Mouse (Mus musculus) heart, embryonic 12.5 days (tissue): ENCODE results near the gene Btg2. TPM values are rescaled to one million over a fixed set of nuclear protein-coding genes. Genes with fewer than 3 reads are reported as not detected.

ENCODE experiments used
- ATAC-seq: fragments of 200-750 bp; cut with Nextera tagmentation; 2 replicates; pipeline ENCODE4 v1.8.0; 2017; ENCODE audit warnings: moderate TSS enrichment, moderate library complexity; ENCODE audit not compliant: insufficient number of reproducible peaks, low FRiP score
- H3K27ac ChIP-seq: fragments of 300-500 bp; sonication (generic); 2 replicates; pipeline ENCODE4 v1.5.1; 2016; ENCODE audit warnings: mild to moderate bottlenecking, moderate library complexity; ENCODE audit not compliant: poor library complexity, severe bottlenecking
- H3K27me3 ChIP-seq: fragments of 300-500 bp; sonication (generic); replicated peaks from 2 replicates; pipeline ENCODE4 v1.6.1; 2016; ENCODE audit warnings: mild to moderate bottlenecking, moderate library complexity
- H3K36me3 ChIP-seq: fragments of 300-500 bp; sonication (generic); 2 replicates; pipeline ENCODE4 v1.6.1; 2016; ENCODE audit warnings: mild to moderate bottlenecking, moderate library complexity
- H3K4me1 ChIP-seq: fragments of 300-500 bp; sonication (generic); replicated peaks from 2 replicates; pipeline ENCODE4 v1.6.1; 2016; ENCODE audit warnings: mild to moderate bottlenecking
- H3K4me2 ChIP-seq: fragments of 300-500 bp; sonication (generic); 2 replicates; pipeline ENCODE4 v1.6.1; 2016; ENCODE audit warnings: mild to moderate bottlenecking, moderate library complexity
- H3K4me3 ChIP-seq: fragments of 300-500 bp; sonication (generic); 2 replicates; pipeline ENCODE4 v1.5.1; 2016; ENCODE audit warnings: mild to moderate bottlenecking
- H3K9ac ChIP-seq: fragments of 300-500 bp; sonication (generic); 2 replicates; pipeline ENCODE4 v1.6.1; 2016; ENCODE audit warnings: mild to moderate bottlenecking, moderate library complexity
- H3K9me3 ChIP-seq: fragments of 300-500 bp; sonication (generic); replicated peaks from 2 replicates; pipeline ENCODE4 v1.6.1; 2016; ENCODE audit warnings: mild to moderate bottlenecking, moderate library complexity
- WGBS: fragments of 180-500 bp; shearing (Covaris S2); methylation state at CpG from one replicate; pipeline ENCODE4 v1.1.7; 2016; 5-methylcytosine and 5-hydroxymethylcytosine counted together
- polyA plus RNA-seq: library from polyadenylated mRNA; unstranded; fragments of >200 nt; fragmentation: Nextera tagmentation; extraction: Ambion mirVana; gene quantifications from 2 replicates; pipeline ENCODE4 v1.2.1, GENCODE M21; 2016

The Btg2 gene
- polyA plus RNA-seq, 1 experiment from 2014 or later: 37.8 TPM

DNA sequence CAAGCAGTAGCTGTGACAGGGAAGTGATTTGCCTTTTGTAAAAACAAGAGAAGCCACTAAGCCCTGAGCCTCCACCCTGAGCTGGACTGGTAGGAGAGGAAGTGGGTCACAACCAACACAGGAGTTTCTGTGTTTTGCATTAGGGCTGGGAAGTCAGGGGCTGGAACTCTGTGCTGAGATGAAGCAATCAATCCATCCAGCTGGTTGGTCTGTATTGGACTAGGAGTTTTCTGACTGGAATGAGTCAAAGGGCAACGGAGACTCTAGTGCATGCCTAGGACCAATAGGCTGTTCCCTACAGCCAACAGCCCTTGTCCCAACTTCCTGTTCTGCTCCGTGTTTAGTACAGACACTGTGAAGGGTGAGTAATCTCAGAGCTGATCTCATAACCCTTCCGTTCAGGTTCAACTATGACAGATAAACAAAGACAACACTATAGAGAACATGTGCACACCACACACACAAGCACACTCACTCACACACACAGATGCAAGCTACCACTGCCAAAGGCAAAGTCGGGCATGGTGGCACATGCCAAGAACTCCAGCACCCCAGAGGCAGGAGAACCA, 13.6 kb downstream of the Btg2 start:
- H3K36me3 ChIP-seq: no peaks in the 10 kb centered on the region
- WGBS: 51% methylated on average over 4 of the region's 4 CpGs
- H3K27me3 ChIP-seq: 0 out of 2 replicates have a peak, but pooled peaks cover 3% of the 10 kb centered on the region
- no peak overlapping the region for H3K4me2 ChIP-seq
- ATAC-seq: no peak
- peaks cover 73% of the 10 kb centered on the region for H3K4me1 ChIP-seq
- H3K27ac ChIP-seq: peak overlapping the region; percentile 44; the same call in 1 of the 2 replicates
- no peaks in the 10 kb centered on the region for H3K9me3 ChIP-seq
- H3K9ac ChIP-seq: no peak overlapping the region
- no peak overlapping the region for H3K4me3 ChIP-seq

DNA sequence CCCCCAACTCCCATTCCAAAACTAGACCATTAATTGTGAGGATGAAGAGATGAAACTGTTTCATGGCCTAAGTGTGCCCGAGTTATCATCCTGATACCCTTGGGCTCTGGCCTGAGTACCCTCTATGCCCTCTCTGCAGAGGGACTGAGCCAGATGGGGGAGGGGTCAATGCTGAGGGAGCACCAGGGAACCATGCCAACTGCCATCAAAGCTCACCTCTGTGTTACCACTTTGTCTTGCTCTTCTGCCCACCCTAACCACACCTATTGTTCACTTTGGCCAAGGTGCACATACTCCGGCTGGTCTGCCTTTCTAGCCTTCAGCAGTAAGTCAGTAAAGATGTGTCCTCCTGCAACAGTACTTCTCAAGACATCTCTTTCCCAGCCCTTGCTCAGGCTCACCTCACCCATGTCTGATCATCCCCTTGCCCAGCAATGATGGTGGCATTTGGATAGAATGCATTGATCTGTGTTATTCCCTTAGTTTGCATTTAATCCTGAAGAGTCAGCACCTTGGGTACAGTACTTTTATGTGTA, 14.6 kb downstream of the Btg2 start:
- Histone ChIP-seq H3K36me3 (no peaks in the 10 kb centered on the region), H3K4me2 (no peak overlapping the region), H3K9me3 (no peaks in the 10 kb centered on the region), H3K4me3 (no peak overlapping the region), H3K27me3 (0 out of 2 replicates have a peak, but pooled peaks cover 3% of the 10 kb centered on the region), H3K27ac (peak overlapping the region; percentile 99), H3K9ac (no peak overlapping the region), H3K4me1 (peaks cover 74% of the 10 kb centered on the region)
- no peak for ATAC-seq
- 90% methylated on average over 2 of the region's 2 CpGs for WGBS

DNA sequence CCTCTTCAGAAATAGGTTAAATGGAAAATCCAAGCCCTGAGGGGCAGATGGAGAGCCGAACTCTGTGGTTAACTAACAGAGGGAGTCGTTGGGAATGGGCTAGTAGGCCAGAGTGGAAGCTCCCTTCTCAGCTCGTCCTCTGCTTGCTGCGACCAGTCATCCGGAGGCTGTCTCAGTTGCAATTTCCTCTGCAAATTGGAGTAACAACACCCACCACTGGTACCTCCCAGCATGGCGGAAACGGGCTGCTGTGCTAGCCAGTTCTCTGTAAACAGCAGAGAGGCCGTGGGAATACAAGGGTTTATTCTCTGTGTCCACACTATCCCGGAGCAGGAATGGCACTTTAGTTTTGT, 15.2 kb downstream of the Btg2 start:
- peak overlapping the region; percentile 60 for H3K4me2 ChIP-seq
- H3K4me1 ChIP-seq: peaks cover 74% of the 10 kb centered on the region
- 0 out of 2 replicates have a peak, but pooled peaks cover 3% of the 10 kb centered on the region for H3K27me3 ChIP-seq
- H3K9me3 ChIP-seq: no peaks in the 10 kb centered on the region
- ATAC-seq: no peak
- 26% methylated on average over 9 of the region's 9 CpGs for WGBS
- H3K4me3 ChIP-seq: peak overlapping the region; percentile 12
- H3K27ac ChIP-seq: peak overlapping the region; percentile 99
- H3K9ac ChIP-seq: peak overlapping the region; percentile 62
- H3K36me3 ChIP-seq: no peaks in the 10 kb centered on the region

GRCm38 (mm10) chr1:134063086-134063772, 15.7 kb downstream of the Btg2 start:
- Histone ChIP-seq H3K9me3 (no peaks in the 10 kb centered on the region), H3K36me3 (no peaks in the 10 kb centered on the region), H3K4me3 (peak overlapping the region; percentile 12), H3K9ac (peak overlapping the region; percentile 62), H3K4me1 (peaks cover 74% of the 10 kb centered on the region), H3K4me2 (peak overlapping the region; percentile 60), H3K27ac (peak overlapping the region; percentile 99), H3K27me3 (0 out of 2 replicates have a peak, but pooled peaks cover under 1% of the 10 kb centered on the region)
- WGBS: 2% methylated on average over 33 of the region's 33 CpGs
- no peak; the same call in 1 of the 2 replicates for ATAC-seq

DNA sequence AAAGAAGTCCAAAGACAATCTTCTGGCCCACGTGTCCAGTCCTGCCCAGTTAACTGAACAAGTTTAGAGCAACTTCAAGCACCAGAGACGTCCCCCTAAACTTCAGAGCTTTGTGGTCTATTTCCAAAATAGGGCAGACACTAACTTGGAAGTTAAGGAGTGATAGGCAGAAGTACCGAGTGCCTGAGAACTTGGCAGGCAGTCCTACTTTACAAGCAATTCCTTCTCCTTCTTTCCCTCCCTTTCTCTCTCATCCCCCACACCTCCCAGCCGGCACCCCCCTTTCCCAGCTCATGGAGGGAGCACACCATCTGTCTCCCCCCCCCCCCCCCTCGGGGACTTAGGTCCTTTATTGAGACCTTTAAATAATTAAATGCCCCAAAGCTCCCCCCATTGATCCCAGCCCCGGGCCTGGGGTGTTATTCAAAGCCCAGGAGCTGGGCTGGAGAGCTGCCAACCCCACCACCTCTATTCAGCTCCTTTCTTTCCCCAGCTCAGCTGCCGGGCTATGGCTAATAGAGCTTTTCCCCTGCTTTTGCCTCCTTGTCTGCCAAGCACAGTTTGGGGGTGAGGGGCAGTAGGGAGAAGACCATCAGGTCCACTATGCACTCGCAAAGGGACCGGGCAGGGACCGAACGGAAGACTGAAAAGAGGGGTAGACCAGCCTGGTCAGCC, 16.4 kb downstream of the Btg2 start:
- H3K27ac ChIP-seq: peak overlapping the region; percentile 99
- H3K9ac ChIP-seq: peak overlapping the region; percentile 62
- WGBS: 14% methylated on average over 11 of the region's 11 CpGs
- no peaks in the 10 kb centered on the region for H3K27me3 ChIP-seq
- H3K9me3 ChIP-seq: no peaks in the 10 kb centered on the region
- H3K4me3 ChIP-seq: 0 out of 2 replicates have a peak overlapping the region, but pooled peaks have one; percentile 12
- no peaks in the 10 kb centered on the region for H3K36me3 ChIP-seq
- peak overlapping the region; percentile 60 for H3K4me2 ChIP-seq
- peaks cover 74% of the 10 kb centered on the region for H3K4me1 ChIP-seq
- ATAC-seq: no peak

GRCm38 (mm10) chr1:134061915-134062314, 17.0 kb downstream of the Btg2 start:
- Histone ChIP-seq H3K4me2 (no peak overlapping the region), H3K27me3 (no peaks in the 10 kb centered on the region), H3K9ac (no peak overlapping the region), H3K9me3 (no peaks in the 10 kb centered on the region), H3K4me3 (no peak overlapping the region), H3K4me1 (peaks cover 68% of the 10 kb centered on the region), H3K36me3 (no peaks in the 10 kb centered on the region), H3K27ac (peak overlapping the region; percentile 99; the same call in 1 of the 2 replicates)
- ATAC-seq: no peak
- WGBS: 76% methylated on average over 3 of the region's 3 CpGs

DNA sequence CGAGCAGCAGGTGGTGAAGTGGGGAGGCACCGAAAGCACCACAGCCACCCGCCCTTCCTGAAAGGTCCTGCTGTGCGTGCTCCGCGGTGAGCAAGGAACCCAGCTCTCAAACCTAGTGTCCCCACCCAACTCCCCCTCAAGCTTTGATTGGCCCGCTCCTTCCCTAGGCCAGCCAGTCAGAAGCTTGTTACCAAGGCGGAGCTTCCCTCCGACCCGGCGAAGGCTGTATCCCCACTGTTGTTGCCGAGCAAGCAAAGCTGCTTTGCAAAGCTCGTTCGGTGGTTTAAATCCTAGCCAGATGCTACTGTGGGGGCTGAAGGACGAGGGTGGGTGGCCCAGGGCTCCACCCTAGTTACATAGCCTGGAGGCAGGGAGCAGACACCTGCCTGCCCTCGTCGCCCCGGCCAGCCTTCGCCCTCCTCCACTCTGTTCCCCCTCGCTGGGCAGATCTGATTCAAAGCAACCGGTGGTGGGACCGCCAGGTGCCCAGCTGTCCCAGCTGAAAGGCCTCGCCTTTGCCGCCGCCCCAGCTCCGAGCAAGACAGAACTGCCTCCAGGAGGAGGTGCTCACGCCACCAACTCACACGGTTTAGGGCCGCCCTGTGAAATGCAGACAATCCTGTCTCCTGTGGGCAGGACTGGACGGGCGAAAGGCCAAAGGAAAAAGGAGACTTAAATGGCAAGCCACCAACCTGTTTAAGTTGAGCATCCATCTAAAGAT, 17.9 kb downstream of the Btg2 start:
- peak; percentile 94 for ATAC-seq
- Histone ChIP-seq H3K9ac (peak overlapping the region; percentile 80), H3K4me3 (peak overlapping the region; percentile 48), H3K4me2 (peak overlapping the region; percentile 92), H3K9me3 (no peaks in the 10 kb centered on the region), H3K36me3 (no peaks in the 10 kb centered on the region), H3K27me3 (no peaks in the 10 kb centered on the region), H3K4me1 (peaks cover 60% of the 10 kb centered on the region), H3K27ac (peak overlapping the region; percentile 99)
- 2% methylated on average over 31 of the region's 31 CpGs for WGBS

- H3K9me3 ChIP-seq: no peaks in the 10 kb centered on the region
- H3K9ac ChIP-seq: peak overlapping the region; percentile 25; the same call in 1 of the 2 replicates
- whole genome bisulfite sequencing: 64% methylated on average over 16 of the region's 16 CpGs
- no peaks in the 10 kb centered on the region for H3K36me3 ChIP-seq
- peak overlapping the region; percentile 92 for H3K4me2 ChIP-seq
- peaks cover 55% of the 10 kb centered on the region for H3K4me1 ChIP-seq
- no peak for ATAC-seq
- H3K4me3 ChIP-seq: peak overlapping the region; percentile 48; the same call in 1 of the 2 replicates
- H3K27ac ChIP-seq: peak overlapping the region; percentile 99
- H3K27me3 ChIP-seq: no peaks in the 10 kb centered on the region
Measured at GRCm38 (mm10) chr1:134059739-134060695, 18.9 kb downstream of the Btg2 start.

- Histone ChIP-seq H3K4me1 (peaks cover 47% of the 10 kb centered on the region), H3K27ac (no peak overlapping the region)
Measured at GRCm38 (mm10) chr1:134058870-134059269, 20.1 kb downstream of the Btg2 start.

DNA sequence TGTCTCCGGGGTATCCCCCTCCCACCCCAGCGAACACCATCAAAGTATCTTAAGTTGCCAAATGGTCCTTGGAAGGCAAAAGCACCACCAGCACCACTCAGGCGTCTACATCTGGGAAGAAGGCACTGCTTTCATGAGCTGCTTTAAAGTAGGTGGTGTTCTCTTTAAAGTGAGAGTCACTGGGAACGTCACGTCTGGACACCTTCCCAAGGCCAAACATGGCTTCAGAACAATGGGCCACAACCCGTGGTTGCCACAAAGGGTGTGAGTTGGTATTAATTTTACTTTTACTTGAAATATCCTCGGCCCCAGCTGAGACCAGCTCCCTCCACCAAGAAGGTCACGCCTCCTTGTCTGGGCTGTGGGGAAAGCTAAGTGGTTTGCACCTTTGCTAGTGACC, 21.2 kb downstream of the Btg2 start:
- H3K36me3 ChIP-seq: no peaks in the 10 kb centered on the region
- no peaks in the 10 kb centered on the region for H3K27me3 ChIP-seq
- H3K4me3 ChIP-seq: no peak overlapping the region
- peaks cover 36% of the 10 kb centered on the region for H3K4me1 ChIP-seq
- no peak overlapping the region for H3K27ac ChIP-seq
- no peaks in the 10 kb centered on the region for H3K9me3 ChIP-seq
- WGBS: 70% methylated on average over 8 of the region's 8 CpGs
- H3K9ac ChIP-seq: no peak overlapping the region
- no peak for ATAC-seq
- H3K4me2 ChIP-seq: no peak overlapping the region

More at GRCm38 (mm10) chr1:134058870-134059269, 20.1 kb downstream of the Btg2 start:
- 59% methylated on average over 6 of the region's 6 CpGs for WGBS
- Histone ChIP-seq H3K4me3 (no peak overlapping the region), H3K9ac (no peak overlapping the region), H3K36me3 (no peaks in the 10 kb centered on the region), H3K27me3 (no peaks in the 10 kb centered on the region), H3K4me2 (no peak overlapping the region), H3K9me3 (no peaks in the 10 kb centered on the region)
- ATAC-seq: no peak
